Mouse (Mus musculus): Measurements from ENCODE around the gene Ddx6. TPM values are rescaled to one million over a fixed set of nuclear protein-coding genes. Genes with fewer than 3 reads are reported as not detected.
A peak's percentile ranks its signal among the peaks of the same experiment; 100 is the strongest.
"Not testable (repeated sequence)": the region's sequence is repeated elsewhere in the genome, so short reads cannot be mapped to it uniquely, and the experiment has no call there.

The Ddx6 gene
- 100 to 1,000 TPM; 110 to 112 TPM for total RNA-seq (2021)
- long read RNA-seq, experiment 1, partial matches to known transcripts: 0 of 10 reads
- long read RNA-seq, experiment 1, other reads (novel, unspliced or antisense): 10 of 10 reads
- long read RNA-seq, experiment 2, full-length matches to known transcripts: 1 of 16 reads
- long read RNA-seq, experiment 2, partial matches to known transcripts: 1 of 16 reads
- long read RNA-seq, experiment 2, other reads (novel, unspliced or antisense): 14 of 16 reads

DNA sequence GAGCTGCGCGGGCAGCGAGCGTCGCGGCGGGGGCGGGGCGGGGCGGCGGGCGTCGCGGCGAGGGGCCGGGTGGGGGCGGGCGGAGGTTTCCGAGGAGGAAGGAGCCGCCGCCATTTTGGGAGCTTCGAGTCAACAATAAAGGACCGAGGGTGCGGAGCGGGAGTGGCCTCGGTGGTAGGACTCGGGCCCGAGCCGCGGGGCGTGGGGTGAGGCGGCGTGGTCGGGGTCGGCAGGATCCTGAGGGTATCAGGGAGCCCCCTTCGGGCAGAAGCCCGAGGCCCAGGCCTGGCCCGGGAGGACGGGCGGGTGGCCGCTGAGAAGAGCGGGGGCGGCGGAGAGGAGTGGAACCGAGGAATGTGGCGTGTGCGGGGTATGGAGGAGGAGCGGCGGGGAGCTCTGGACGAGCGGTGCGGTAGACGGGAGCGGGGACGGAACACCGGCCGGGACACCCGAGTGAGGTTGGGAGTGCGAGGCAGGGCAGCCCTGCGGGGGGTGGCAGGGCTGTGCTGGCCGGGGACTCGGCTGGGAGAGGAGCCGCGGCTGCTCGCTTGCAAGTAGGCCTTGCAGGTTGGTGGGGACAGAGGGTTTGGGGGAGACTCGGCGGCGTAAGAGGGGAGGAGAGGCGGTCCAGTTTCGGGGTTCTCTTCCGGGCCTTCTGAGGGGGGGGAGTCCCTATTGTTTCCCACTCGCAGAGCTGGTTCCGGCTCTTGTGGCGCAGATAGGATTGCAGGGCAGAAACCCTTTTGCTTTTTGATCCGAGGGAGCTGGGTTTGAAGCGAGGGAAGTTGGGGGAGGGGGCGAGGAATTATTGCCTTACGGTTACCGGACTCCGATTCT is at the start of gene Ddx6:
Gene Ddx6 (plus strand): TSS at position 114 of the 837 bp plus-strand sequence.
- DNase-seq (ENCODE audit: low spot score in 2 of 2): peak; percentile 53 to 70
- intact Hi-C loops (cut with DNase I): no loop called here

GRCm38 (mm10) chr9:44561597-44561996 is 43.1 kb upstream of the Ddx6 start, which contains the start of gene Cxcr5:
Gene Cxcr5 (minus strand): TSS chr9:44561877.
- intact Hi-C loops (cut with DNase I): no loop called here
- DNase-seq (ENCODE audit: low spot score in 2 of 2): no peak

DNA sequence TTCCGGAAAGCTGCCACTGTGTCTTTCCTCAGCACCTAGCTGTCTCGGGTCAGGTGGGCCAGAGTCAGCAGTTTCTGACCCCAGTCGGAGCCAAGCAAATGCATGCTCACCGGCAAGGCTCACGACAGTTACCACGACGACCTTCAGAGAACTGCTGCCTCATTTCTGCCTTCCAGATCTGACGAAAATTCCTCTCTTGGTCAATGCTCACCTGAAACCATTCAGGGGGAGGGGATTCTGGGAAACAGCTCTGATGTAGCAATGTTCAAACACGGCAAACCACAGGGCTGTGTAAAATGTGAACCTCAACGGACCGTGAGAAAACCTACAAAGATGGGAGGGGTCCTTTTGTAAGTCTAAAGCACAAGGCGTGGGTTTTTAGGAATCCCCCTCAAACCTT is 41.8 kb upstream of the Ddx6 start:
- no peak for DNase-seq (ENCODE audit: low spot score in 2 of 2)
- intact Hi-C loops (cut with DNase I): no loop called here

DNA sequence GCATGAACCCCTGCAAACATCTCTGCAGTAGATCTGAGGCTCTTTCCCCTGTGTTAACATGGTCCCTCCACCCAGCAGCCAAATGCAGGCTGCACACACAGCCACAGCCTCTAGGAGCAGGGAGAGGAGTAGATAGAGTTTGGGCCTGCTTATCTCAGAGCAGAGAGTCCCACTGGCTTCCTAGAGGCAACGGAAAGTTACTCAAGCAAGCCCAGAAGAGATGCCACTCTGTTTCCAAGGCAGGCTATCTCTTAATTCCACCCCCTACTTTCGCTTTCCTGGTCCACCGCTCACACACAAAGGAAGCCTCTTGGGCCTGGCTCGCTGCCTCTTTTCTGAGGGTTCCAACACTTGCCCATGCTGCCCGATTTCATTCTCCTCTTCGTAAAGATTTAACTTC is 39.3 kb upstream of the Ddx6 start:
- DNase-seq (ENCODE audit: low spot score in 2 of 2): no peak
- intact Hi-C loops (cut with DNase I): no loop called here

GRCm38 (mm10) chr9:44567338-44568082 is 37.2 kb upstream of the Ddx6 start:
- intact Hi-C loops (cut with DNase I): no loop called here
- peak in 1 of 2 experiments; percentile 41 for DNase-seq (ENCODE audit: low spot score in 2 of 2)

GRCm38 (mm10) chr9:44568083-44568455 is 36.6 kb upstream of the Ddx6 start:
- DNase-seq (ENCODE audit: low spot score in 2 of 2): no peak
- intact Hi-C loops (cut with DNase I): no loop called here

DNA sequence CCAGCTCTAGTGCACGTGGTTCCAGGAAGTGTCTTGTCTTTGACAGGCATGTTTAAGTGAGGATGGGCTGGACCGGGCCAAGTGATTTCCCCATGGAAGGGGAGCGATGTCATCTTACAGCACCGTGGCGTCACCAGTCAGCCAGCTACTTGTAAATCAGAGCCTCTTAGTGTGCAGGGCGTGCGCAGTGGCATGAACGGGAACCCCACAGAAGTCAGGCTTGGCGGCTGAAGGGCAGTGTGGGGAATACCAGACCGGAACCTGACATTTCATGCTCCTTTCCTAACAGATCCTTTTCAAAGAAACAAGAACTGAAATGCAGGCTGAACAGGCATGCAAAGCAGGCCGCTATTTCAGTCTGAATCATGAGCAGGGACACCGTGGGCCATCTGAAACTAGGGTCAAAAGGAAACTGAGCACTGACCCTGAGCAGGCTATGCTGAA is 33.7 kb upstream of the Ddx6 start:
- DNase-seq (ENCODE audit: low spot score in 2 of 2): no peak
- intact Hi-C loops (cut with DNase I): no loop called here

DNA sequence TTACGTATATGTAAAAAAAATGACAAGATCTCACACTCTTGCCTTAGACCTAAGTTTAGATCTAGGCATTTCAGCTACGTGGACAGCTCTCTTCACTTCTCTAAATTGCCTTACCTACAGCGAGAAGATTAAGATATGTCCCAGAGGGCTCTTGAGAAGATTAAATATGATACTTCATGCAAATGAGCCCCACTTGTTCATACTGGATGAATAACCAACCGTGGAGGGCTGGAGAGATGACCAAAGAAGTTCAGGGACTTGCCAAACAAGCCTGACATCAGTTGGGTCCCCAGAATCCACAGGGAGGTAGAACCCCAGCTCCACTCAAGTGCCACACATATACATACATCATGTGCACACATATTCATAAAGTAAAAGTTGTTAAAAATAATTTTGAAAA is 31.4 kb upstream of the Ddx6 start:
- DNase-seq (ENCODE audit: low spot score in 2 of 2): no peak
- intact Hi-C loops (cut with DNase I): no loop called here

- intact Hi-C loops (cut with DNase I): no loop called here
- DNase-seq (ENCODE audit: low spot score in 2 of 2): no peak
Measured at GRCm38 (mm10) chr9:44575095-44575494, 29.6 kb upstream of the Ddx6 start.

- intact Hi-C loops (cut with DNase I); DNase-seq (ENCODE audit: low spot score in 2 of 2): not testable (repeated sequence)
Measured at GRCm38 (mm10) chr9:44576046-44576445, 28.6 kb upstream of the Ddx6 start.

GRCm38 (mm10) chr9:44579392-44579791 is 25.3 kb upstream of the Ddx6 start:
- intact Hi-C loops (cut with DNase I): no loop called here
- DNase-seq (ENCODE audit: low spot score in 2 of 2): peak; percentile 9 to 52

DNA sequence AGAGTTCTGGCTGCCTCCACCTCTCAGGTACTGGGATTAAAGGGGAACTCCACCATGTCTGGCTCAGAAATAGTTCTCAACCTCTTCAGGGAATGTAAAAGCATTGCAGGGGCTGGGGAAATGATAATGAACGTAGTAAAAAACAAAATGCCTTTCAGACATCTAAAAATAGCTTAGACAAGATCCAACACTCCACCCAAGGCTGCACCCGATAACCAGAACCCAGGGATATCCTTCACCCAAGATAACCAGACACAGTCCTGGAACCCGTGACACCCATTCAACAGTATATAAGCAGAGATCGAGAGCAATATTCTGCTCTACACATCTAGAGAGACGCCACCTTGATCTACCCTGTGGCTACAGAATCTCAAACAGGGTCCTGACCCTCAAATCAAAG is 24.6 kb upstream of the Ddx6 start:
- intact Hi-C loops (cut with DNase I): loop anchor here (5.0 kb wide), 1 partner anchor 58 kb away; no protein-coding TSS in a partner anchor
- DNase-seq (ENCODE audit: low spot score in 2 of 2): no peak

DNA sequence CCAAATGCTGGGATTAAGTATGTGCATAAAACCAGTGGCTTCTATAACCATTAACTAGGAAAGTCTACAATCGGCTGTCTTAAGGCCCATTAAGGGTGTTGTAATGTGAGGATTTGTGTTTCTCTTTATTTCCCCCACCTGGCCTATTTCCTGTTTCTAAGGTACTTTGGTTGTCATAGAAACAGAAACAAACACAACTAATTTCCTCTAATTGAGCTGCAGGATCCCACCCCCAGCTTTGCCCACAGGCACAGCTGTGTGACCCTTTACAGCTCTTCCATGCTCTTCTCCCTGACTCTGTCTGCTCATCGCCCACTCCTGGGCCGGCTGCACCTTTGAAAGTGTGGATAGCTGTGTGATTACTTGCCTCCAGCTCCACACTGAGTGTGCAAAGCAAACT is 23.3 kb upstream of the Ddx6 start:
- intact Hi-C loops (cut with DNase I): loop anchor here (5.0 kb wide), 1 partner anchor 59 kb away; no protein-coding TSS in a partner anchor
- no peak for DNase-seq (ENCODE audit: low spot score in 2 of 2)

- intact Hi-C loops (cut with DNase I): loop anchor here (5.0 kb wide), 1 partner anchor 60 kb away; no protein-coding TSS in a partner anchor
- no peak for DNase-seq (ENCODE audit: low spot score in 2 of 2)
Measured at GRCm38 (mm10) chr9:44582390-44582789, 22.3 kb upstream of the Ddx6 start.

DNA sequence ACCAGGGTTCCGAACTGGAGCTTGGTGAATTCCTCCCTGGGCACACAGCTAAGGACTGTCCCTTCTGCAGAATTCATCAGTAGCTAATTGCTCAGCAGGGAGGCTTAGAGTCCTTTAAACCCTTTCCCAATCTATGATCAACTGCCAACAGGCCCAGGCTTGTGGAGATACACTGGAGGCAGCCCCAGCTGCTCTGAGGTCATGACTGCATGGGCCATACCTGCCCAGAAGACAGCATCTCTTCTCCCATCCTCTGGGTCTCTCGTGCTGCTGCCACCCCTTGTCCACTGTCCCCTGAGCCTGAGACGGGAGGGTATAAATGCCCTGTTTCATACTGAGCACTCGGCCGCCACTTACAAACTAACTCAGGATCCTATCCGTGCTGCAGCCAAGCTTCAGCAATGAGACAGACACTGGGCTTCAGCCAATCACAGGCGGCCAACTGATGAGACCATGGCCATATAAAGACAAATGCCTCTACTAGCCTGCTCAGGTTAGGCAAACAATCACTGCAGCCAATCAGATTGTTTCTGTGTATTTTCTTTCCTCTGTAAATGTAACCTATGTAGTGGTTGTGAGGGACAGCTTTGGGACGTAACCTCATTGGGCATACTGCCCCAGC is 17.9 kb upstream of the Ddx6 start:
- DNase-seq (ENCODE audit: low spot score in 2 of 2): no peak
- intact Hi-C loops (cut with DNase I): no loop called here

GRCm38 (mm10) chr9:44587262-44588160 is 17.2 kb upstream of the Ddx6 start:
- intact Hi-C loops (cut with DNase I): no loop called here
- DNase-seq (ENCODE audit: low spot score in 2 of 2): no peak

- intact Hi-C loops (cut with DNase I): no loop called here
Measured at GRCm38 (mm10) chr9:44588605-44589004, 16.1 kb upstream of the Ddx6 start.

DNA sequence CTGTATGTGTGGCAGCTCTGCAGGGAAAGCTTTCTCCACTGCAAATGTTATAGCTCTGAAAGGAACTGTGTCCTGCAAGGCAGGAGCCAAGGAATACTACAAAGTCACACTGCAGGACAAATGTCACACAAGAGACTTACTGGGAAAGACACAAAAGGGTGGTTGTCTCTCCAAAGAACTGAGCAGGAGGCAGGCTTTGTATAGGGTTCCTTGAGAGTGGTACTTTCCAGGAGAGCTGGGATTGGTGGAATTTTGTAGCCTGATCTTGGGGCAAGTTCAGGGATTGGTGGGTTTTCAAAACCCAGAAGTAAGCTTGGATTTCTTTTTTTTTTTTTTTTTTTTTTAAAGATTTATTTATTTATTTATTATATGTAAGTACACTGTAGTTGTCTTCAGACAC is 15.6 kb upstream of the Ddx6 start:
- no peak for DNase-seq (ENCODE audit: low spot score in 2 of 2)
- intact Hi-C loops (cut with DNase I): no loop called here

More at GRCm38 (mm10) chr9:44588605-44589004, 16.1 kb upstream of the Ddx6 start:
- no peak for DNase-seq (ENCODE audit: low spot score in 2 of 2)

DNA sequence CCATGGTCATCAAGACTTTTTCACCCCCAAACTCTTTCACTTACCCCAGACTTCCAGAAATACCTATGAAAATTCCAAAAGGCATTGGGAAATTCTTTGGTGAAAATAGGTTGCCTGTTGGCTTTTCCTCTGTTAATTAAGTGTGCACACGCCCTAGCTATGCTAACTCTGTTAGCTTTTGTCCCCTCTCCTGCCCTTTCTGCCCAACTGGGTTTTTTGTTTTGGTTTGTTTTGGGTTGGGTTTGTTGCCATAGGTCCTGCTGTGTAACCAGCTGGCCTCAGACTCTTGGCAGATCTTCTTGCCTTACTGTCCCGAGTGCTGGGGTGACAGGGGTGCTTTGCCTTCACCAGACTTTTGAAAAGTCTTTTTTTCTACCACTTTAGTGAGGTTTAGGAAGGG is 13.7 kb upstream of the Ddx6 start:
- intact Hi-C loops (cut with DNase I): no loop called here
- no peak for DNase-seq (ENCODE audit: low spot score in 2 of 2)
